11 mouse cellular contexts compared by ENCODE assay signal in the genomic region with DNA sequence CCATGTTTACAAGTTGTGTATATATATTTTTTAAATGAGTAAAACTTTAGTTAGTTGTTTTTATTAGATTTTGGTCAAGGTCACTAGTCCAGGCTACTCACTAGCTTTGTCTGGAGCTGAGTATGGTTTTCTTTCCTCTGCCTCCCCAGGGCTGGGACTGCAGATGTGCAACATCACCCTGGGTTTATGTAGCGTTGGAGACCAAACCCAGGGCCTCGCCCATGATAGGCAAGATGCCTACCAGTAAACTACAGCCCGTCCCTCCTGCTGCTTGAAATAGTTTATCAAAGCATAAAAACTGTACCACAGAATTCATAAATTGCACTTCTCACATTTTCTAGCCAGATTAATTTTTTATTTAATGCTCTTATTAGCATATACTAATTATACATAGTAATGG.
"Had no signal": no experiment of that assay in that cellular context is flagged by ENCODE, and none has a peak within 500 bp of the region (broad histone marks: within the 10 kb centered on the region; RNA-seq: fewer than 3 reads in every experiment).

No protein-coding gene starts in this region.

- DNase-seq: right cerebral cortex, adult 18-20 months; right cerebral cortex, postnatal 14 days; right cerebral cortex, postnatal 25 days; right cerebral cortex, postnatal 4 days; spleen, adult 18-20 months; thymus, adult 18-20 months; thymus, adult 2 months; thymus, postnatal 14 days; thymus, postnatal 25 days; thymus, postnatal 36 days; thymus, postnatal 4 days had no signal
